In the genomic region with DNA sequence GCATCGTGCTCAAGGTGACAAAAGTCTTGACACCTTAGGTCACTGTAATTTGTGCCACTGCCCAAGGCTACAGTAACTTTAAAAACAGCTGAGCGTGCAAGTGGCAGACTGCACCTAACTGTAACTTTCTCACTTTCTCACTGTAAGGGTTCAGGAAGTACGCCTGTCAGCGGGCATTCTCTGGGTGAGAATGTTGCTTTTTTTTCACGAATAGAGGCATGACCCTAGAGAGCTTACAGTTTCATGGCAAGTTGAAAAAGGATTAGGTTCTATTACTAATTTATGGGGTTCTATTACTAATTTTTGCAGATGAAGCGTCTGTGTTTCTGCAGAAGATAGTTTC, we compare ENCODE assay signal across 8 mouse cellular contexts. TPM values are rescaled to one million over a fixed set of nuclear protein-coding genes. Genes with fewer than 3 reads are reported as not detected.
DNase-seq lines count a peak whose midpoint lies in the region; ATAC-seq and TF ChIP-seq lines count a peak whose summit lies in the region.

No protein-coding gene starts in this region.

- H3K9ac ChIP-seq in midbrain, embryonic 16.5 days (ENCODE audit: low read depth, low read length) = peak overlapping the region; percentile 84

- peak overlapping the region; percentile 86 for H3K4me2 ChIP-seq in midbrain, embryonic 16.5 days (ENCODE audit: low read length)

- no peaks in the 10 kb centered on the region for H3K27me3 ChIP-seq in kidney, adult 2 months (replicated peaks; ENCODE audit: control insufficient read depth, insufficient read depth, low read length)
- no peaks in the 10 kb centered on the region for H3K27me3 ChIP-seq in midbrain, embryonic 16.5 days (ENCODE audit: control insufficient read depth, insufficient read depth, low read depth, low read length)

- intact Hi-C loops in left cerebral cortex, postnatal 4 days (cut with DNase I) = no loop called here

- H3K27ac ChIP-seq in kidney, adult 2 months (ENCODE audit: insufficient read depth, low read depth, low read length) = peak overlapping the region; percentile 88
- no peak overlapping the region; the same call in 1 of the 2 replicates for H3K27ac ChIP-seq in midbrain, embryonic 16.5 days (ENCODE audit: low read length)

- no peak for TF ChIP-seq POLR2A in kidney, adult 2 months (IDR thresholded peaks at IDR 0.05; ENCODE audit: low read depth, low read length)

- no peaks in the 10 kb centered on the region for H3K36me3 ChIP-seq in kidney, adult 2 months (ENCODE audit: control insufficient read depth, insufficient read depth, low read length)
- no peaks in the 10 kb centered on the region for H3K36me3 ChIP-seq in midbrain, embryonic 16.5 days (ENCODE audit: control insufficient read depth, insufficient read depth, low read length)

- no peak for DNase-seq in kidney, adult 2 months
- DNase-seq in kidney, postnatal 25 days = no peak
- peak; percentile 18 for DNase-seq in hindlimb bud, embryonic 11.5 days (ENCODE audit: extremely low spot score, low read depth, low spot score)
- no peak for DNase-seq in thymus, postnatal 14 days
- no peak for DNase-seq in left cerebral cortex, adult 8-10 months (ENCODE audit: low spot score in 2 of 2)
- no peak for DNase-seq in left cerebral cortex, postnatal 4 days

- no peak for TF ChIP-seq CTCF in kidney, adult 2 months (conservative IDR thresholded peaks at IDR 0.05; ENCODE audit: insufficient read depth, insufficient read length, low read depth, low read length)

- 2% methylated on average over 6 of the region's 6 CpGs for WGBS in kidney, adult 2 months
- WGBS in midbrain, embryonic 16.5 days = 7% methylated on average over 6 of the region's 6 CpGs

- peak; percentile 33 for ATAC-seq in common myeloid progenitor, adult 5-6 weeks (replicated peaks; ENCODE audit: low read depth, poor library complexity, severe bottlenecking)
- no peak for ATAC-seq in midbrain, embryonic 16.5 days

- H3K4me1 ChIP-seq in kidney, adult 2 months (ENCODE audit: control insufficient read depth, insufficient read depth, low read length) = peaks cover 5% of the 10 kb centered on the region; the same call in 1 of the 2 replicates
- H3K4me1 ChIP-seq in midbrain, embryonic 16.5 days (ENCODE audit: control insufficient read depth, insufficient read depth, low read length) = peaks cover 11% of the 10 kb centered on the region

- H3K9me3 ChIP-seq in midbrain, embryonic 16.5 days (replicated peaks; ENCODE audit: control insufficient read depth, low read length, poor library complexity, severe bottlenecking) = no peaks in the 10 kb centered on the region

- H3K4me3 ChIP-seq in kidney, adult 2 months (ENCODE audit: insufficient read depth, low read depth, low read length) = peak overlapping the region; percentile 69
- peak overlapping the region; percentile 93 for H3K4me3 ChIP-seq in midbrain, embryonic 16.5 days (ENCODE audit: low read depth, low read length)

RNA-seq across cellular contexts. Expression of gene Fbxo7, which starts 0.7 kb away (rescaled TPM):
- polyA plus RNA-seq in kidney, adult 2 months (2012; rRNA removed) = 81.5 and 81.6 TPM in 2 replicates
- total RNA-seq in common myeloid progenitor, adult 5-6 weeks (2017) = 26.0 and 38.1 TPM in 2 replicates
- polyA plus RNA-seq in midbrain, embryonic 16.5 days (2015; fragmentation: Nextera tagmentation; extraction: Ambion mirVana) = 18.9 and 21.6 TPM in 2 replicates
- total RNA-seq in left cerebral cortex, adult 8-10 months (2022) = 10 to 100 TPM; 30.6 to 36.2 (median 33.5) TPM
- total RNA-seq in left cerebral cortex, postnatal 4 days (2021) = 10 to 100 TPM; 16.2 to 16.6 TPM

RNA-seq across cellular contexts. Expression of gene Bpifc, which starts 10.8 kb away (rescaled TPM):
- 0.08 and 0.11 TPM in 2 replicates for polyA plus RNA-seq in kidney, adult 2 months (2012; rRNA removed)
- total RNA-seq in common myeloid progenitor, adult 5-6 weeks (2017) = 3.4 and 5.7 TPM in 2 replicates
- not detected in 2 replicates for polyA plus RNA-seq in midbrain, embryonic 16.5 days (2015; fragmentation: Nextera tagmentation; extraction: Ambion mirVana)
- under 1 TPM; 0.11 to 0.39 (median 0.20) TPM for total RNA-seq in left cerebral cortex, adult 8-10 months (2022)
- total RNA-seq in left cerebral cortex, postnatal 4 days (2021) = not detected
